Mouse (Mus musculus) erythroblast, embryonic 14.5 days (primary cell): ENCODE results near the gene Gm8113.
"Not testable (repeated sequence)": the region's sequence is repeated elsewhere in the genome, so short reads cannot be mapped to it uniquely, and the experiment has no call there.

ENCODE experiments used
- GATA1 ChIP-seq: IDR thresholded peaks from 2 replicates; pipeline ENCODE4 v1.6.1; 2012; ENCODE audit warnings: low read length, inconsistent platforms, mixed read lengths
- TAL1 ChIP-seq: IDR thresholded peaks from 3 replicates; pipeline ENCODE4 v1.6.1; 2012; ENCODE audit warnings: low read length, inconsistent platforms, mixed read lengths

DNA sequence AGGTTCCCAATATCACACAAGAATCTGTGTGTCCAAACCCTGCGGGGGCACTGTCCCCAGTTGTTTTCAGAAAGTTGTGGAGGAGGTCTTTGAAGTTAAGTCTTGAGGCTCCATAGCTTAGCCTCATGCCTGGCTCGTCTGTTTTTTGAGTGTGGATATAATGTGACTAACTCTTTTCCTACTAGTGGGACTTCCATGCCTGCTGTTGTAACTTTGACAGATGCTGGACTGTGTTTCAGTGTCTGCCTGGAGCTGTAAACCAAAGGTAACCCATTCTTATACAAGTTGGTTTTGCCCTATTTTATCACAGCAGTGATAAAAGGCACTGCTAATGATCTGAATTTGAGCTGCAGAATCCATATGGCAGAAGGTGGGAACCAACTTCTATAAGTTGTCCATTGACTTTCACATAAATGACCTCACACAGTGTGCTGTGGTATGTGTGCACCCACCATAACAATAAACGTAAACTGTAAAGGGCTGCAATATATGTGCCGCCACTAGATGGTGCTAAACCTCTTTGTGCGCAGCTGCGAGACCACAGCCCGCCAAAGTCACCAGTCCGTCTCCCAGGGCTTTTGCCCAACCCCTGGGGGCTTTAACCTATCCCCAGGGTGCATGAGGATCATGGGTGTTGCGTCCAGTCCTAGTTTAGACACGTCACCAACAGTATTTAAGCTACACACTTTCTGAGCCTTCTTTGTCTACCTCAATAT, at the start of gene Gm8113:
- TF ChIP-seq GATA1, TAL1: not testable (repeated sequence)
